Mouse (Mus musculus): ENCODE results near the gene Gm14406.
"Not testable (repeated sequence)": the region's sequence is repeated elsewhere in the genome, so short reads cannot be mapped to it uniquely, and the experiment has no call there.

The Gm14406 gene

GRCm38 (mm10) chr2:177577998-177578397 lies at the start of gene Gm14406:
Gm14406 (minus strand) TSS chr2:177578210.
- not testable (repeated sequence) for DNase-seq

- not testable (repeated sequence) for DNase-seq
These were observed 2.9 kb downstream of the Gm14406 start for GRCm38 (mm10) chr2:177575141-177575540.

- DNase-seq: not testable (repeated sequence)
These were observed 18.6 kb downstream of the Gm14406 start for GRCm38 (mm10) chr2:177559365-177559764.

GRCm38 (mm10) chr2:177555261-177555660 lies 22.7 kb downstream of the Gm14406 start:
- DNase-seq: not testable (repeated sequence)

- DNase-seq: not testable (repeated sequence)
These were observed 40.3 kb downstream of the Gm14406 start for GRCm38 (mm10) chr2:177537717-177538116.

- DNase-seq: not testable (repeated sequence)
These were observed 40.9 kb downstream of the Gm14406 start for GRCm38 (mm10) chr2:177537141-177537540.

- no peak for DNase-seq
These were observed 42.1 kb downstream of the Gm14406 start for GRCm38 (mm10) chr2:177535876-177536275.

- DNase-seq: not testable (repeated sequence)
These were observed 53.8 kb downstream of the Gm14406 start for GRCm38 (mm10) chr2:177524171-177524570.

GRCm38 (mm10) chr2:177523674-177524073 lies 54.3 kb downstream of the Gm14406 start:
- DNase-seq: not testable (repeated sequence)

GRCm38 (mm10) chr2:177523061-177523460 lies 54.9 kb downstream of the Gm14406 start:
- DNase-seq: no peak

- no peak for DNase-seq
These were observed 58.0 kb downstream of the Gm14406 start for GRCm38 (mm10) chr2:177520035-177520434.
